Mouse (Mus musculus): ENCODE measurements around the gene Taf5l. TPM values are rescaled to one million over a fixed set of nuclear protein-coding genes. Genes with fewer than 3 reads are reported as not detected.

Taf5l gene
- polyA plus RNA-seq, 1 experiment from 2014 or later: 29.9 TPM

- Histone ChIP-seq H3K27ac (replicated peaks; ENCODE audit: low read depth, low read length) (peak overlapping the region; percentile 77), H3K9me3 (ENCODE audit: control insufficient read depth, low read length) (no peaks in the 10 kb centered on the region), H3K4me2 (ENCODE audit: low read length) (peak overlapping the region; percentile 88), H3K9ac (replicated peaks; ENCODE audit: low read length) (peak overlapping the region; percentile 76), H3K27me3 (ENCODE audit: control insufficient read depth, insufficient read depth, low read length) (no peaks in the 10 kb centered on the region), H3K4me1 (ENCODE audit: control insufficient read depth, insufficient read depth, low read length) (peaks cover 13% of the 10 kb centered on the region), H3K4me3 (replicated peaks; ENCODE audit: low read depth, low read length) (peak overlapping the region; percentile 79), H3K36me3 (ENCODE audit: control insufficient read depth, insufficient read depth, low read length) (no peaks in the 10 kb centered on the region)
- ATAC-seq (ENCODE audit: low FRiP score, low TSS enrichment): peak; percentile 8; the same call in 1 of the 2 replicates
- peak; percentile 37 for DNase-seq
- WGBS: 1% methylated on average over 48 of the region's 48 CpGs
Observed at GRCm38 (mm10) chr8:123982291-123982793, 38.9 kb downstream of the Taf5l start.

- peak overlapping the region; percentile 88 for H3K4me2 ChIP-seq (ENCODE audit: low read length)
- no peaks in the 10 kb centered on the region for H3K27me3 ChIP-seq (ENCODE audit: control insufficient read depth, insufficient read depth, low read length)
- peaks cover 13% of the 10 kb centered on the region for H3K4me1 ChIP-seq (ENCODE audit: control insufficient read depth, insufficient read depth, low read length)
- ATAC-seq (ENCODE audit: low FRiP score, low TSS enrichment) (no peak), DNase-seq (peak; percentile 4)
- H3K36me3 ChIP-seq (ENCODE audit: control insufficient read depth, insufficient read depth, low read length): no peaks in the 10 kb centered on the region
- H3K4me3 ChIP-seq (replicated peaks; ENCODE audit: low read depth, low read length): peak overlapping the region; percentile 79
- H3K9ac ChIP-seq (replicated peaks; ENCODE audit: low read length): peak overlapping the region; percentile 29; the same call in 1 of the 2 replicates
- H3K9me3 ChIP-seq (ENCODE audit: control insufficient read depth, low read length): no peaks in the 10 kb centered on the region
- H3K27ac ChIP-seq (replicated peaks; ENCODE audit: low read depth, low read length): no peak overlapping the region
- 55% methylated on average over 4 of the region's 4 CpGs for WGBS
Observed at GRCm38 (mm10) chr8:123981674-123982073, 39.5 kb downstream of the Taf5l start.

- H3K4me2 ChIP-seq (ENCODE audit: low read length): no peak overlapping the region
- ATAC-seq (ENCODE audit: low FRiP score, low TSS enrichment): no peak
- no peak for DNase-seq
- H3K27ac ChIP-seq (replicated peaks; ENCODE audit: low read depth, low read length): no peak overlapping the region
- 77% methylated on average over 4 of the region's 4 CpGs for WGBS
- H3K27me3 ChIP-seq (ENCODE audit: control insufficient read depth, insufficient read depth, low read length): no peaks in the 10 kb centered on the region
- H3K9me3 ChIP-seq (ENCODE audit: control insufficient read depth, low read length): no peaks in the 10 kb centered on the region
- H3K9ac ChIP-seq (replicated peaks; ENCODE audit: low read length): no peak overlapping the region
- no peaks in the 10 kb centered on the region for H3K36me3 ChIP-seq (ENCODE audit: control insufficient read depth, insufficient read depth, low read length)
- H3K4me3 ChIP-seq (replicated peaks; ENCODE audit: low read depth, low read length): no peak overlapping the region
- H3K4me1 ChIP-seq (ENCODE audit: control insufficient read depth, insufficient read depth, low read length): peaks cover 13% of the 10 kb centered on the region
Observed at GRCm38 (mm10) chr8:123980239-123980638, 41.0 kb downstream of the Taf5l start.

GRCm38 (mm10) chr8:123978926-123979325 lies 42.3 kb downstream of the Taf5l start:
- H3K9me3 ChIP-seq (ENCODE audit: control insufficient read depth, low read length): no peaks in the 10 kb centered on the region
- 82% methylated on average over 8 of the region's 8 CpGs for WGBS
- no peak overlapping the region for H3K4me3 ChIP-seq (replicated peaks; ENCODE audit: low read depth, low read length)
- H3K27me3 ChIP-seq (ENCODE audit: control insufficient read depth, insufficient read depth, low read length): no peaks in the 10 kb centered on the region
- no peak overlapping the region for H3K4me2 ChIP-seq (ENCODE audit: low read length)
- no peaks in the 10 kb centered on the region for H3K36me3 ChIP-seq (ENCODE audit: control insufficient read depth, insufficient read depth, low read length)
- peaks cover 13% of the 10 kb centered on the region for H3K4me1 ChIP-seq (ENCODE audit: control insufficient read depth, insufficient read depth, low read length)
- no peak overlapping the region for H3K9ac ChIP-seq (replicated peaks; ENCODE audit: low read length)
- DNase-seq (no peak), ATAC-seq (ENCODE audit: low FRiP score, low TSS enrichment) (no peak)
- no peak overlapping the region for H3K27ac ChIP-seq (replicated peaks; ENCODE audit: low read depth, low read length)

- Histone ChIP-seq H3K4me3 (replicated peaks; ENCODE audit: low read depth, low read length) (no peak overlapping the region), H3K4me2 (ENCODE audit: low read length) (no peak overlapping the region), H3K4me1 (ENCODE audit: control insufficient read depth, insufficient read depth, low read length) (peaks cover 13% of the 10 kb centered on the region), H3K27ac (replicated peaks; ENCODE audit: low read depth, low read length) (no peak overlapping the region), H3K27me3 (ENCODE audit: control insufficient read depth, insufficient read depth, low read length) (no peaks in the 10 kb centered on the region), H3K36me3 (ENCODE audit: control insufficient read depth, insufficient read depth, low read length) (no peaks in the 10 kb centered on the region), H3K9ac (replicated peaks; ENCODE audit: low read length) (no peak overlapping the region), H3K9me3 (ENCODE audit: control insufficient read depth, low read length) (no peaks in the 10 kb centered on the region)
- WGBS: 77% methylated on average over 14 of the region's 14 CpGs
- no peak for ATAC-seq (ENCODE audit: low FRiP score, low TSS enrichment)
- no peak for DNase-seq
Observed at GRCm38 (mm10) chr8:123978166-123978838, 42.9 kb downstream of the Taf5l start.

- H3K27ac ChIP-seq (replicated peaks; ENCODE audit: low read depth, low read length): no peak overlapping the region
- ATAC-seq (ENCODE audit: low FRiP score, low TSS enrichment) (no peak), DNase-seq (no peak)
- H3K4me1 ChIP-seq (ENCODE audit: control insufficient read depth, insufficient read depth, low read length): peaks cover 13% of the 10 kb centered on the region
- H3K9ac ChIP-seq (replicated peaks; ENCODE audit: low read length): no peak overlapping the region
- no peaks in the 10 kb centered on the region for H3K27me3 ChIP-seq (ENCODE audit: control insufficient read depth, insufficient read depth, low read length)
- no peak overlapping the region for H3K4me3 ChIP-seq (replicated peaks; ENCODE audit: low read depth, low read length)
- no peaks in the 10 kb centered on the region for H3K36me3 ChIP-seq (ENCODE audit: control insufficient read depth, insufficient read depth, low read length)
- H3K9me3 ChIP-seq (ENCODE audit: control insufficient read depth, low read length): no peaks in the 10 kb centered on the region
- H3K4me2 ChIP-seq (ENCODE audit: low read length): no peak overlapping the region
- WGBS: 97% methylated on average over 4 of the region's 4 CpGs
Observed at GRCm38 (mm10) chr8:123977499-123977898, 43.7 kb downstream of the Taf5l start.

GRCm38 (mm10) chr8:123973495-123973894 lies 47.7 kb downstream of the Taf5l start:
- H3K4me2 ChIP-seq (ENCODE audit: low read length): no peak overlapping the region
- no peaks in the 10 kb centered on the region for H3K9me3 ChIP-seq (ENCODE audit: control insufficient read depth, low read length)
- H3K27ac ChIP-seq (replicated peaks; ENCODE audit: low read depth, low read length): no peak overlapping the region
- peaks cover 13% of the 10 kb centered on the region; the same call in 1 of the 2 replicates for H3K36me3 ChIP-seq (ENCODE audit: control insufficient read depth, insufficient read depth, low read length)
- no peak overlapping the region for H3K9ac ChIP-seq (replicated peaks; ENCODE audit: low read length)
- H3K4me1 ChIP-seq (ENCODE audit: control insufficient read depth, insufficient read depth, low read length): no peaks in the 10 kb centered on the region
- no peak for ATAC-seq (ENCODE audit: low FRiP score, low TSS enrichment)
- H3K4me3 ChIP-seq (replicated peaks; ENCODE audit: low read depth, low read length): no peak overlapping the region
- DNase-seq: no peak
- WGBS: 86% methylated on average over 1 of the region's 1 CpGs
- no peaks in the 10 kb centered on the region for H3K27me3 ChIP-seq (ENCODE audit: control insufficient read depth, insufficient read depth, low read length)

GRCm38 (mm10) chr8:123966896-123967295 lies 54.3 kb downstream of the Taf5l start:
- Histone ChIP-seq H3K27me3 (ENCODE audit: control insufficient read depth, insufficient read depth, low read length) (no peaks in the 10 kb centered on the region), H3K4me3 (replicated peaks; ENCODE audit: low read depth, low read length) (no peak overlapping the region), H3K27ac (replicated peaks; ENCODE audit: low read depth, low read length) (no peak overlapping the region), H3K9me3 (ENCODE audit: control insufficient read depth, low read length) (no peaks in the 10 kb centered on the region), H3K4me1 (ENCODE audit: control insufficient read depth, insufficient read depth, low read length) (no peaks in the 10 kb centered on the region), H3K36me3 (ENCODE audit: control insufficient read depth, insufficient read depth, low read length) (peaks cover 49% of the 10 kb centered on the region), H3K4me2 (ENCODE audit: low read length) (no peak overlapping the region), H3K9ac (replicated peaks; ENCODE audit: low read length) (no peak overlapping the region)
- no peak for ATAC-seq (ENCODE audit: low FRiP score, low TSS enrichment)
- DNase-seq: peak; percentile 74
- 70% methylated on average over 2 of the region's 2 CpGs for WGBS

GRCm38 (mm10) chr8:123961371-123961770 lies 59.8 kb downstream of the Taf5l start:
- DNase-seq: no peak
- peaks cover 74% of the 10 kb centered on the region for H3K36me3 ChIP-seq (ENCODE audit: control insufficient read depth, insufficient read depth, low read length)

More at GRCm38 (mm10) chr8:123961371-123961770, 59.8 kb downstream of the Taf5l start:
- H3K4me1 ChIP-seq (ENCODE audit: control insufficient read depth, insufficient read depth, low read length): no peaks in the 10 kb centered on the region
- H3K27me3 ChIP-seq (ENCODE audit: control insufficient read depth, insufficient read depth, low read length): no peaks in the 10 kb centered on the region
- no peak overlapping the region for H3K9ac ChIP-seq (replicated peaks; ENCODE audit: low read length)
- H3K27ac ChIP-seq (replicated peaks; ENCODE audit: low read depth, low read length): no peak overlapping the region
- ATAC-seq (ENCODE audit: low FRiP score, low TSS enrichment): no peak
- no peaks in the 10 kb centered on the region for H3K9me3 ChIP-seq (ENCODE audit: control insufficient read depth, low read length)
- WGBS: 73% methylated on average over 1 of the region's 1 CpGs
- H3K4me2 ChIP-seq (ENCODE audit: low read length): no peak overlapping the region
- H3K4me3 ChIP-seq (replicated peaks; ENCODE audit: low read depth, low read length): no peak overlapping the region
